Mouse (Mus musculus) bone marrow, adult 2 months (tissue): ENCODE results near the gene Usp20. TPM values are rescaled to one million over a fixed set of nuclear protein-coding genes. Genes with fewer than 3 reads are reported as not detected.

Experiments used
- H3K27ac ChIP-seq: fragments of 200-500 bp; 2 replicates; pipeline ENCODE4 v1.5.1; 2012; ENCODE audit warnings: low read depth, mild to moderate bottlenecking, control low read depth, inconsistent platforms, low read length; ENCODE audit not compliant: control insufficient read depth, poor library complexity, insufficient read depth
- H3K4me1 ChIP-seq: fragments of 200-500 bp; 2 replicates; pipeline ENCODE4 v1.6.1; 2011; ENCODE audit warnings: low read length; ENCODE audit not compliant: control insufficient read depth, insufficient read depth
- H3K4me3 ChIP-seq: fragments of 200-500 bp; replicated peaks from 2 replicates; pipeline ENCODE3; 2011; ENCODE audit warnings: mild to moderate bottlenecking, low read depth, low read length, control low read depth; ENCODE audit not compliant: control insufficient read depth
- CTCF ChIP-seq: fragments of 200-500 bp; IDR thresholded peaks from 2 replicates; pipeline ENCODE4 v1.5.1; 2011; ENCODE audit warnings: low read length, control low read depth; ENCODE audit not compliant: control insufficient read depth, insufficient read depth
- POLR2A ChIP-seq: fragments of 200-500 bp; IDR thresholded peaks from 2 replicates; pipeline ENCODE4 v1.6.1; 2011; ENCODE audit warnings: low read depth, mild to moderate bottlenecking, control low read depth, low read length, borderline replicate concordance; ENCODE audit not compliant: control insufficient read depth
- WGBS: fragments of 180-500 bp; shearing (Covaris S2); methylation state at CpG from one replicate; pipeline ENCODE4 v1.1.7; 2018; 5-methylcytosine and 5-hydroxymethylcytosine counted together
- polyA plus RNA-seq: library from polyadenylated mRNA; stranded (reverse); fragments of >200 nt; gene quantifications from 2 replicates; pipeline ENCODE4 v1.2.4, GENCODE M21; 2011; ENCODE audit warnings: low replicate concordance; ENCODE audit not compliant: missing spikeins, insufficient read depth, insufficient read length

Gene Usp20
- polyA plus RNA-seq, 1 experiment, result 11.7 TPM

- Histone ChIP-seq H3K4me1 (no peaks in the 10 kb centered on the region), H3K4me3 (no peak overlapping the region), H3K27ac (no peak overlapping the region)
- 78% methylated on average over 8 of the region's 8 CpGs for WGBS
- TF ChIP-seq POLR2A (no peak), CTCF (no peak)
These were observed 16.6 kb downstream of the Usp20 start for GRCm38 (mm10) chr2:30998443-30999260.

- Histone ChIP-seq H3K27ac (no peak overlapping the region), H3K4me1 (no peaks in the 10 kb centered on the region; the same call in 1 of the 2 replicates), H3K4me3 (no peak overlapping the region)
- 91% methylated on average over 10 of the region's 10 CpGs for WGBS
- TF ChIP-seq CTCF, result no peak
- TF ChIP-seq POLR2A, result no peak
These were observed 20.8 kb downstream of the Usp20 start for GRCm38 (mm10) chr2:31002857-31003256.

- TF ChIP-seq POLR2A (no peak), CTCF (no peak)
- H3K4me1 ChIP-seq, result no peaks in the 10 kb centered on the region; the same call in 1 of the 2 replicates
- H3K4me3 ChIP-seq, result no peak overlapping the region
- no peak overlapping the region for H3K27ac ChIP-seq
- 20% methylated on average over 2 of the region's 2 CpGs for WGBS
These were observed 23.4 kb downstream of the Usp20 start for GRCm38 (mm10) chr2:31005453-31005852.

- WGBS, result 55% methylated on average over 5 of the region's 5 CpGs
- Histone ChIP-seq H3K4me1 (no peaks in the 10 kb centered on the region; the same call in 1 of the 2 replicates), H3K4me3 (peak overlapping the region; percentile 1), H3K27ac (peak overlapping the region; percentile 31; the same call in 1 of the 2 replicates)
- TF ChIP-seq POLR2A (no peak), CTCF (no peak)
These were observed 24.4 kb downstream of the Usp20 start for GRCm38 (mm10) chr2:31006434-31006833.

GRCm38 (mm10) chr2:31007208-31007607 is 25.1 kb downstream of the Usp20 start:
- TF ChIP-seq CTCF (no peak), POLR2A (no peak)
- H3K27ac ChIP-seq, result no peak overlapping the region
- WGBS, result 79% methylated on average over 5 of the region's 5 CpGs
- H3K4me3 ChIP-seq, result no peak overlapping the region
- H3K4me1 ChIP-seq, result no peaks in the 10 kb centered on the region; the same call in 1 of the 2 replicates

GRCm38 (mm10) chr2:31013371-31014120 is 31.5 kb downstream of the Usp20 start:
- no peak overlapping the region for H3K27ac ChIP-seq
- no peak for TF ChIP-seq CTCF
- no peak for TF ChIP-seq POLR2A
- no peaks in the 10 kb centered on the region for H3K4me1 ChIP-seq
- 74% methylated on average over 14 of the region's 14 CpGs for WGBS
- no peak overlapping the region for H3K4me3 ChIP-seq

GRCm38 (mm10) chr2:31017625-31018317 is 35.7 kb downstream of the Usp20 start:
- no peak overlapping the region for H3K27ac ChIP-seq
- TF ChIP-seq CTCF (no peak), POLR2A (no peak)
- 91% methylated on average over 18 of the region's 18 CpGs for WGBS

GRCm38 (mm10) chr2:31018519-31018918 is 36.4 kb downstream of the Usp20 start:
- no peak overlapping the region for H3K4me3 ChIP-seq
- TF ChIP-seq CTCF (no peak), POLR2A (no peak)
- 91% methylated on average over 8 of the region's 8 CpGs for WGBS
- H3K4me1 ChIP-seq, result no peaks in the 10 kb centered on the region
- no peak overlapping the region for H3K27ac ChIP-seq

More at GRCm38 (mm10) chr2:31017625-31018317, 35.7 kb downstream of the Usp20 start:
- H3K4me1 ChIP-seq, result no peaks in the 10 kb centered on the region
- H3K4me3 ChIP-seq, result no peak overlapping the region
